Comparison of ENCODE assay signal across 17 mouse cellular contexts in the genomic region with DNA sequence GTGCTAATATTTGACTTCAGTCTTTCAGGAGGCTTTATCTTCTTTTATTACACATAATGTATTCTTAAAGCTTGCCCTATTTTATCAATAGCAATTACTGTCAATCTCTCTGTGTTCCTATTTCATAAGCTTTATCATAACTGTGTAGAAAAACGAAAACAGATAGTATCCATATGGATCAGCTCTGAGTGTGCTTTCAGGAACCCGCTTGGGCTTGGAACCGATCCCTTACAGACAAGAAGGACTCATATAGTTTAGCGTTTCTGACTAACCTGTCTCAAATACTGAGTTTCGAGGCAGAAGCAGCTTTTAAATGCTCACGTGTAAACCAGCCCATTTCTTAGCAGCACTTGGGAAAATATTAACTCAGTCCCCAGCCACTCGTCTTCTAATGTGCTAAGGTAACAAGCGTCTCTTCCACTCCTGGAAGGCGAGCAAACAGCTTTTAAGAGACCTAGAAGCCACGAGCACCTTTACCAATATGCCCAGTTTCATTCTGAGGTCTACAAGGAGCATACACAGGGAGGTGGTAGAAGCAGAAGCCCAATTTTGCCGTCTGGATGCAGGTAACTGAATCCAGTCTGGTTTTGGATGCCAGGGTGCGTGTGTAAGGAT.
DNase-seq lines count a peak whose midpoint lies in the region; ATAC-seq and TF ChIP-seq lines count a peak whose summit lies in the region.
"Had no signal": no experiment of that assay in that cellular context is flagged by ENCODE, and none has a peak within 500 bp of the region (broad histone marks: within the 10 kb centered on the region; RNA-seq: fewer than 3 reads in every experiment).

No protein-coding gene starts in this region.

- H3K27ac ChIP-seq in heart, embryonic 16.5 days (ENCODE audit: low read length): no peak overlapping the region
- H3K27ac ChIP-seq in heart, adult 2 months: no peak overlapping the region
- peak overlapping the region; percentile 15; the same call in 1 of the 2 replicates for H3K27ac ChIP-seq in lung, embryonic 16.5 days (ENCODE audit: low read length)
- H3K27ac ChIP-seq in embryonic facial prominence, embryonic 15.5 days (replicated peaks): no peak overlapping the region
- no peak overlapping the region for H3K27ac ChIP-seq in gastrocnemius, adult 2 months
- H3K27ac ChIP-seq: forebrain, embryonic 13.5 days; hindbrain, embryonic 13.5 days; liver, embryonic 13.5 days; midbrain, embryonic 12.5 days; neural tube, embryonic 13.5 days had no signal

- no peak overlapping the region for H3K9ac ChIP-seq in heart, embryonic 16.5 days (ENCODE audit: low read length)
- no peak overlapping the region for H3K9ac ChIP-seq in heart, adult 2 months (ENCODE audit: low read depth, low read length)
- H3K9ac ChIP-seq in lung, embryonic 16.5 days (ENCODE audit: low read length): no peak overlapping the region
- H3K9ac ChIP-seq in embryonic facial prominence, embryonic 15.5 days: no peak overlapping the region
- H3K9ac ChIP-seq: forebrain, embryonic 13.5 days; hindbrain, embryonic 13.5 days; liver, embryonic 13.5 days; midbrain, embryonic 12.5 days; neural tube, embryonic 13.5 days had no signal

- no peak overlapping the region for H3K4me3 ChIP-seq in heart, embryonic 16.5 days (ENCODE audit: low read length)
- H3K4me3 ChIP-seq in heart, adult 2 months: no peak overlapping the region
- H3K4me3 ChIP-seq in lung, embryonic 16.5 days (ENCODE audit: low read length): no peak overlapping the region
- H3K4me3 ChIP-seq in embryonic facial prominence, embryonic 15.5 days (replicated peaks): no peak overlapping the region
- H3K4me3 ChIP-seq in myocyte: no peak overlapping the region
- no peak overlapping the region for H3K4me3 ChIP-seq in gastrocnemius, adult 2 months
- H3K4me3 ChIP-seq: forebrain, embryonic 13.5 days; hindbrain, embryonic 13.5 days; liver, embryonic 13.5 days; midbrain, embryonic 12.5 days; neural tube, embryonic 13.5 days had no signal

- WGBS in heart, embryonic 16.5 days: 74% methylated on average over 12 of the region's 12 CpGs
- WGBS in heart, adult 2 months: 77% methylated on average over 12 of the region's 12 CpGs
- 54% methylated on average over 12 of the region's 12 CpGs for WGBS in lung, embryonic 16.5 days
- 63% methylated on average over 12 of the region's 12 CpGs for WGBS in embryonic facial prominence, embryonic 15.5 days

- DNase-seq in heart, adult 2 months: no peak
- no peak for DNase-seq in lung, postnatal 14 days
- no peak for DNase-seq in gastrocnemius, adult 2 months
- DNase-seq in gastrocnemius, postnatal 14 days: no peak
- DNase-seq: cerebellum, adult 9-11 months; liver, embryonic 13.5 days; thymus, postnatal 25 days had no signal

- no peaks in the 10 kb centered on the region for H3K79me2 ChIP-seq in heart, adult 2 months (replicated peaks; ENCODE audit: control insufficient read depth, insufficient read depth, low read length)
- no peaks in the 10 kb centered on the region for H3K79me2 ChIP-seq in myocyte (ENCODE audit: control insufficient read depth, insufficient read depth)

- no peaks in the 10 kb centered on the region for H3K9me3 ChIP-seq in heart, embryonic 16.5 days (replicated peaks; ENCODE audit: control insufficient read depth, low read length)
- no peaks in the 10 kb centered on the region for H3K9me3 ChIP-seq in lung, embryonic 16.5 days (ENCODE audit: control insufficient read depth, low read length)
- H3K9me3 ChIP-seq in embryonic facial prominence, embryonic 15.5 days (replicated peaks): no peaks in the 10 kb centered on the region
- H3K9me3 ChIP-seq: forebrain, embryonic 13.5 days; hindbrain, embryonic 13.5 days; liver, embryonic 13.5 days; midbrain, embryonic 12.5 days; neural tube, embryonic 13.5 days had no signal

- no peaks in the 10 kb centered on the region for H3K36me3 ChIP-seq in heart, embryonic 16.5 days (ENCODE audit: control insufficient read depth, insufficient read depth)
- H3K36me3 ChIP-seq in heart, adult 2 months (ENCODE audit: control insufficient read depth, insufficient read depth, low read length): no peaks in the 10 kb centered on the region
- no peaks in the 10 kb centered on the region for H3K36me3 ChIP-seq in lung, embryonic 16.5 days (ENCODE audit: control insufficient read depth, insufficient read depth, low read length)
- H3K36me3 ChIP-seq in embryonic facial prominence, embryonic 15.5 days: no peaks in the 10 kb centered on the region
- no peaks in the 10 kb centered on the region for H3K36me3 ChIP-seq in myocyte (ENCODE audit: control insufficient read depth, insufficient read depth)
- H3K36me3 ChIP-seq: hindbrain, embryonic 13.5 days; liver, embryonic 13.5 days; midbrain, embryonic 12.5 days; neural tube, embryonic 13.5 days had no signal

- TF ChIP-seq POLR2A in heart, adult 2 months (IDR thresholded peaks at IDR 0.05; ENCODE audit: insufficient read depth, low read depth, low read length): no peak
- no peak for TF ChIP-seq POLR2A in myocyte (IDR thresholded peaks at IDR 0.05; ENCODE audit: insufficient read length, low read depth)

- peak overlapping the region; percentile 15; the same call in 1 of the 2 replicates for H3K4me2 ChIP-seq in heart, embryonic 16.5 days (ENCODE audit: low read depth, low read length)
- H3K4me2 ChIP-seq in lung, embryonic 16.5 days (ENCODE audit: low read depth, low read length): peak overlapping the region; percentile 19
- 0 out of 2 replicates have a peak overlapping the region, but pooled peaks have one; percentile 22 for H3K4me2 ChIP-seq in embryonic facial prominence, embryonic 15.5 days (replicated peaks)
- H3K4me2 ChIP-seq in myocyte (ENCODE audit: low read depth): peak overlapping the region; percentile 72
- H3K4me2 ChIP-seq: forebrain, embryonic 13.5 days; hindbrain, embryonic 13.5 days; liver, embryonic 13.5 days; midbrain, embryonic 12.5 days; neural tube, embryonic 13.5 days had no signal

- no peak for TF ChIP-seq EP300 in heart, adult 2 months (IDR thresholded peaks at IDR 0.05; ENCODE audit: insufficient read depth, low read depth, low read length)

- ATAC-seq in heart, embryonic 16.5 days (replicated peaks; ENCODE audit: extremely low read depth, insufficient read depth, low FRiP score): no peak
- peak; percentile 66; the same call in 1 of the 2 replicates for ATAC-seq in lung, embryonic 16.5 days (ENCODE audit: low read depth)
- no peak for ATAC-seq in embryonic facial prominence, embryonic 15.5 days (ENCODE audit: insufficient number of reproducible peaks, low FRiP score, low TSS enrichment, low read depth)
- ATAC-seq: forebrain, embryonic 13.5 days; inflammation-experienced regulatory T-cells, adult 6 months had no signal

- H3ac ChIP-seq in myocyte (ENCODE audit: control insufficient read depth, insufficient read length): no peak overlapping the region

- TF ChIP-seq CTCF in heart, adult 2 months (IDR thresholded peaks at IDR 0.05): no peak
- TF ChIP-seq CTCF in gastrocnemius, adult 2 months (IDR thresholded peaks at IDR 0.05): no peak

- no peaks in the 10 kb centered on the region for H3K27me3 ChIP-seq in heart, embryonic 16.5 days (ENCODE audit: control insufficient read depth, insufficient read depth, low read length)
- H3K27me3 ChIP-seq in heart, adult 2 months (ENCODE audit: control insufficient read depth, insufficient read depth, low read length): no peaks in the 10 kb centered on the region
- H3K27me3 ChIP-seq in lung, embryonic 16.5 days (ENCODE audit: control insufficient read depth, insufficient read depth, low read depth, low read length): no peaks in the 10 kb centered on the region
- no peaks in the 10 kb centered on the region for H3K27me3 ChIP-seq in embryonic facial prominence, embryonic 15.5 days
- no peaks in the 10 kb centered on the region for H3K27me3 ChIP-seq in myocyte (ENCODE audit: control insufficient read depth, insufficient read depth, insufficient read length)
- H3K27me3 ChIP-seq: CH12.LX; forebrain, embryonic 13.5 days; hindbrain, embryonic 13.5 days; liver, embryonic 13.5 days; midbrain, embryonic 12.5 days; neural tube, embryonic 13.5 days had no signal

- intact Hi-C loops in heart, adult 2 months (cut with DNase I): no loop called here
- intact Hi-C loops in gastrocnemius, adult 2 months (cut with DNase I): no loop called here
- intact Hi-C loops in gastrocnemius, postnatal 14 days (cut with DNase I; ENCODE audit: low total_unique reads): no loop called here

- no peaks in the 10 kb centered on the region for H3K4me1 ChIP-seq in heart, embryonic 16.5 days (ENCODE audit: control insufficient read depth, insufficient read depth, low read length)
- H3K4me1 ChIP-seq in heart, adult 2 months (ENCODE audit: control insufficient read depth, insufficient read depth, low read length): no peaks in the 10 kb centered on the region
- peaks cover 11% of the 10 kb centered on the region for H3K4me1 ChIP-seq in lung, embryonic 16.5 days (replicated peaks; ENCODE audit: control insufficient read depth, insufficient read depth, low read length)
- 0 out of 2 replicates have a peak, but pooled peaks cover 7% of the 10 kb centered on the region for H3K4me1 ChIP-seq in embryonic facial prominence, embryonic 15.5 days
- H3K4me1 ChIP-seq: hindbrain, embryonic 13.5 days; liver, embryonic 13.5 days; midbrain, embryonic 12.5 days had no signal

TF ChIP-seq in myocyte, 11 proteins besides CTCF, POLR2A, EP300 and RAD21:
- TF ChIP-seq CEBPB (IDR thresholded peaks at IDR 0.05; ENCODE audit: insufficient read depth, poor library complexity, severe bottlenecking) (no peak), E2F4 (IDR thresholded peaks at IDR 0.05; ENCODE audit: insufficient read depth) (no peak)
TF ChIP-seq in myocyte: peak in this region for 0.

Comparison
In these comparisons a context has a peak if more than half of its experiments do, and no peak if none do; other contexts are left out.
1. H3K4me2 ChIP-seq: peak in every context shown above with its lines; median percentile 72 in myocyte; 22 in embryonic facial prominence, embryonic 15.5 days; 19 in lung, embryonic 16.5 days; 15 in heart, embryonic 16.5 days.